Mouse (Mus musculus): ENCODE data around the gene Wnt4. TPM values are rescaled to one million over a fixed set of nuclear protein-coding genes. Genes with fewer than 3 reads are reported as not detected.

Wnt4 gene
- polyA plus RNA-seq, 1 experiment: not detected

DNA sequence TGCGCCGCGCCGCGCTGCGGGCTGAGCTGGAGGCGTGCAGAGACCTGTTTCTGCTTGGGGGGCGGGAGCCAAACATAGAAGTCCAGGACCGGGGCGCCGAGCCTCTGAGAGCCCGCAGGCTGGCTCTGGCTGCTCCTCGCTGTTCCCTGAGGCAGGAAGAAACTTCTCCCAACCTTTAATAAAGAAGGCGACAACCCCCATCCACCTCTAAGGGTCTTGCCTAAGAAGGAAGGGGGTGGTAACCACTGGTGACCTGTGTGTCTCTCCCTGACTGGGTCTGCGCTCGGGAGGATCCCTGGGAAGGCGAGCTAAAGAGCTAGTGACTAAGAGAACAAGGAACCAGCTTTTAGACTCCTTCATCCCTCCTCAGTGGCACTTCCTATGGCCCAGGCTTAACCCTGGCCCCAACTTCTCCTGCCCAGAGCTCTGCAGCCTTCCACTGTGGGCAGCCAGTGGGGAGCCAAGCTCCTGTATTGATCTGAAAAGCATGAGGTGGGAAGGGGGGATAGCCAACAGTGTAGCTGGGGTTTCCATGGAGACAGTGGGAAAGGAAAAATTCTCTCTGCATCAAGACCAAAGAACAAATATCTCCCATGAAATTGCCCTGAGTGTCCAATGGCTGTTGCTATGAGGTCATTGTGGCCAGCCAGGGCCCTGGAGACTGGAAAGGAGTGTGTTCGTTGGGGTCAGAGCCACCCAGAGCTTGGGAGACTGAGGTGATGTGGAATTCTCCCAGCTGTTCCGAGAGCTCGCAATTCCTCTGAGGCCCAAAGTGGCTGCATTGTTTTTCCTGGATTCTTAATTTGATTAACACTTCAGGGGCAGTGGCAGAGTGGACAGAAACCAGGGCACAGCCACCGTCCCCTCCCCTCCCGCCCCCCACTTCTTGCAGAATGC is 1.1 kb downstream of the Wnt4 start:
- TF ChIP-seq POLR2A (IDR thresholded peaks at IDR 0.05; ENCODE audit: borderline replicate concordance, low read depth, low read length) (no peak), CTCF (IDR thresholded peaks at IDR 0.05; ENCODE audit: low read depth, low read length) (no peak)
- H3K4me3 ChIP-seq (ENCODE audit: insufficient read depth, low read length): no peak overlapping the region

DNA sequence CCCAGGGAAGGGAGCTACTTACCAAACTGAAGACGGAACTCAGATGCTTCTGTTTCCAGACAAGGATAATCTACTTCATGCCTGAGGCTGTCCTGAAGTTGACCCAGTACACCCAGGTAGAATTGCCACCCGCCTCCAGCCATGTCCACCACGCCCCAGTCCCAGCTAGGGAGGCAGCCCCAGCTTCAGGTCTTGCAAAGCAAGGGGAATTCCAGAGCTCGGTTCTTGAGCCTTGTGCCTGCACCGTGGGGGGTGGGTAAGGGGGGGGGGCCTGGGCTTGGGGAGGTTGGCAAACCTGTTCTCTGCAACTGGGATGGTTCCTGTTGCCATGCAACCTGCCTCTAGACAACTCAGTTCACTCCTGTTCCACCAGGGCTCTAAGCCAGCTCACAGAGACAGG is 2.1 kb downstream of the Wnt4 start:
- TF ChIP-seq POLR2A (IDR thresholded peaks at IDR 0.05; ENCODE audit: borderline replicate concordance, low read depth, low read length) (no peak), CTCF (IDR thresholded peaks at IDR 0.05; ENCODE audit: low read depth, low read length) (no peak)
- no peak overlapping the region for H3K4me3 ChIP-seq (ENCODE audit: insufficient read depth, low read length)
- no peak overlapping the region for H3K27ac ChIP-seq (ENCODE audit: insufficient read depth, low read depth, low read length)
- no peaks in the 10 kb centered on the region for H3K4me1 ChIP-seq (ENCODE audit: control insufficient read depth, insufficient read depth, low read length)

More for the DNA sequence above, 1.1 kb downstream of the Wnt4 start:
- H3K4me1 ChIP-seq (ENCODE audit: control insufficient read depth, insufficient read depth, low read length): no peaks in the 10 kb centered on the region
- H3K27ac ChIP-seq (ENCODE audit: insufficient read depth, low read depth, low read length): no peak overlapping the region

DNA sequence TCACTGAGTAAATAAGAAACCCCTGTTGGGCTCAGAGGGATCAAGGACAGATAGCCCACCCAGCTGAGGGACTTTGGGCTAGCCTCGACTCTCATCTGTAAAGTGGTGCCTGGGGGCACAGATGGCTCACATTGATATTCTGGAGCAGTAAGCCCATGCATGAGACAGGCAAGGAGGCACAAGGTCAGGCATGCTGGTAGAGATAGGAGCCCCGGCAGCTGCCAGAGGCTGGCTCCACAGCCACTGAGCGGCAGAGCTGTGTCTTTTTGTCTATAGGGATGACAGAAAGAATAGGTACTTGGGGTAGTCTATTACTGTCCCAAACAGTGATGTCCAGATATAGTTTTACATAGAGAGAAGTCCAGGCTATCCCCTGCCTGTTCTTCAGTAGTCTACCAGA is 4.0 kb downstream of the Wnt4 start:
- no peak overlapping the region for H3K27ac ChIP-seq (ENCODE audit: insufficient read depth, low read depth, low read length)
- no peak overlapping the region for H3K4me3 ChIP-seq (ENCODE audit: insufficient read depth, low read length)
- no peaks in the 10 kb centered on the region for H3K4me1 ChIP-seq (ENCODE audit: control insufficient read depth, insufficient read depth, low read length)
- no peak for TF ChIP-seq CTCF (IDR thresholded peaks at IDR 0.05; ENCODE audit: low read depth, low read length)
- no peak for TF ChIP-seq POLR2A (IDR thresholded peaks at IDR 0.05; ENCODE audit: borderline replicate concordance, low read depth, low read length)

DNA sequence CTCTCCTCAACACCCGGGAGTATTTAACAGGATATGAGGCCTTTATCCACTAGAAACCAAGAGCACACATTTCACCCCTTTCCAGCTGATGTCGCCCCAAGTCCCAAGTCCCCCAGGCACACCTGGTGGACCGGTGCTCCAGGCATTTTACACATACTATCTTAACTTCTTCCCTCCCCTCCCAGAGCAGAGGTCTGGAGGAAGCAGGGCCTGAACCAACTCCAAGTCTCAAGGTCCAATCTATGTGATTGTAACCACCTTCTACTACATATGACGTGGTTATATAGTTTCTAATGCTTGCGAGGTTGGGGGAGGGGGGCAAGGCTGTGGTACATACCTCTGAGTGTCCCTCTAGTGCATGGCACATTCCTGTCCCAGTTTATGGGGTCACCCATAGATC is 4.8 kb downstream of the Wnt4 start:
- no peak overlapping the region for H3K27ac ChIP-seq (ENCODE audit: insufficient read depth, low read depth, low read length)

DNA sequence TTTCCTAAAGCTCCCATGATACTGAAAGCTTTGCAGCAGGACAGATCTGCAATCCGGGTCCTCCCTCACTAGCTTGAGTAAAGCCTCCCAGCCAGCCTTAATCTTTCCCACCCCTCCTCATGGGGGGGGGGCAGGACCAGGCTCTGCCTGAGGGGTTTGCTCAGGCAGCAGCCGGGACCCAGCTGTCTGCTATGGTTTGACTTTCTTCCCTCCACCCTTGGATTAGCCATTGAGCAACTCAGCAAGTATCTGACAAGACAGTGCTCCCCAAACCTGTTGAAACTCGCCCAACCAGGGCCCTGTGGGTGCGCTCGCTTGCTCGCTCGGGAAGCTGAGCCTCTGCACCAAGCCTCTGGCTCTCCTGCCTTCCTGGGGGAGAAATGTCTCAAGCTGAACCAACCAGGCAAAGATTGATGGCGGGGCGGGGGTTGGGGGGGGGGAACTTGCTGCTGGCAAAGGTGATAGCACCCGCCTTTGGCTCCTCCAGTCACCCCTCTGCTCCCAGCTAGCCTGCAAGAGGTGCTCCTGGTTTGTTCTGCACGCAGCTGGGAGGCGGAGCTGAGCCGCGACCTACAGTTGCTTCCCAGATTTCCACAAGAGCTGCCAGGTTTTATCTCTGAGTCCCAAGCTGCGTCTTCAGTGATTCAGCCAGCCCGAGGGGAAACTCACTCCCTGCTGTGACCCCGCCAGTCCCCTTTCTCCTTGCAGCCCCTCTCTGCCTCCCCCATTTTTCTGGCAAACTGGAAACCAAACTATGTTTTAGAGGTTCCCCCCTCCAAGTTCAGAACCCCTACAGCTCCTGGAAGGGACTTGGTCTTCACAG is 5.5 kb downstream of the Wnt4 start:
- TF ChIP-seq POLR2A (IDR thresholded peaks at IDR 0.05; ENCODE audit: borderline replicate concordance, low read depth, low read length): no peak

More for the DNA sequence above, 4.8 kb downstream of the Wnt4 start:
- TF ChIP-seq CTCF (IDR thresholded peaks at IDR 0.05; ENCODE audit: low read depth, low read length): no peak
- TF ChIP-seq POLR2A (IDR thresholded peaks at IDR 0.05; ENCODE audit: borderline replicate concordance, low read depth, low read length): no peak
- Histone ChIP-seq H3K4me3 (ENCODE audit: insufficient read depth, low read length) (no peak overlapping the region), H3K4me1 (ENCODE audit: control insufficient read depth, insufficient read depth, low read length) (no peaks in the 10 kb centered on the region)

DNA sequence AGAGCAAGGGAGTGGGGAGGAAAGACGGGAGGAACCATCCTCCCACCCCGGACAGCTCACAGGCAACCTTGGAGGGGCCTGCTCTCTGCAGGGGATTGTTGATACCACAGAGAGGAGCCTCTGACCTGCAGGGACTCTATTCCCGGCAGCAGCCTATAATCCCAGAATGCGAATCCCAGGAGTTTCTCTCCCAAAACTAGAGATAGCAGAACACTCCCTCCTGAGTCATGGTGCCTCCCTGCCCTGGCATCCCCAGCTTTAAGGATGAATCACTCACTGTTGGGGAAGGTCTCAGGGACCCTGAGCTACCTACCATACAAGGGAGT is 6.1 kb downstream of the Wnt4 start:
- no peak for TF ChIP-seq POLR2A (IDR thresholded peaks at IDR 0.05; ENCODE audit: borderline replicate concordance, low read depth, low read length)
- no peak for TF ChIP-seq CTCF (IDR thresholded peaks at IDR 0.05; ENCODE audit: low read depth, low read length)
- no peak overlapping the region for H3K4me3 ChIP-seq (ENCODE audit: insufficient read depth, low read length)
- no peaks in the 10 kb centered on the region for H3K4me1 ChIP-seq (ENCODE audit: control insufficient read depth, insufficient read depth, low read length)
- H3K27ac ChIP-seq (ENCODE audit: insufficient read depth, low read depth, low read length): no peak overlapping the region

More for the DNA sequence above, 5.5 kb downstream of the Wnt4 start:
- Histone ChIP-seq H3K4me3 (ENCODE audit: insufficient read depth, low read length) (no peak overlapping the region), H3K4me1 (ENCODE audit: control insufficient read depth, insufficient read depth, low read length) (no peaks in the 10 kb centered on the region), H3K27ac (ENCODE audit: insufficient read depth, low read depth, low read length) (no peak overlapping the region)

DNA sequence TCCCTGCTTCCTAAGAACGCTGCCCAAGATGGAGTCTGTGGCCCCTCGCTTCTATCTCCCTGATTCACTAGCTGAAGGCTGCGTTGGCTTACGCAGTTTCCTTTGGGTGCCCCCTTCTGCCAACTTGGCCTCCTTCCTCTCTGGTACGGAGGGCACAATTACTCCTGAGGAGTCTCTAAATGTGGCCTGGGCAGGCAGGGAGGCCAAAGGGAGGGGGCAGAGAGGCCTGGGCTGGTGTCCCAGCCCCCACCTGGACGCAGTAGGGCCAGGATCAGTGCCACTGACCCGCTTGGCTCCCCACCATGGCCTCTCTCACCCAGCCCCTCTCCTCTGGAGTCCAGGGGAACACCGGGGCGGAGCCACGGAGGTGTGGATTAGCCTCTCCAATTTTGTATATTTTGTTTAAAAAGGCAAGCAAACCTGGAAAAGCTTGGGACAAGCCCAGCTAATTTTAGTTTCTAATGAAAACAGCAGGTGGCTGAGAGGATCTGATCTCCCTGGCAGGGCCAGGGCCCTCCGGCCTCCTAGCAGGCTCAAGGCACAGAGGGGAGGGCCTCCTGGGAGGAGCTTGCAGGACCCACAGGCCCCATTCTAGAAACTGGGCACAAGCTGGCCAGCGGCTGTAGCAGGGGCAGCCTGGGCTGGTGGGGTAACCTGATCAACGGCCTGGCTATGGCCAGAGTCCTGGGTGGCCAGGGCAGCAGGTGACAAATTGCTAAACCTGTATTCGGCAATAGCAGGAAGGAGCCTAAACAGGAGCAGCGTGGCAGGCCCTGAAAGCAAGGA is 8.8 kb downstream of the Wnt4 start:
- no peak for TF ChIP-seq POLR2A (IDR thresholded peaks at IDR 0.05; ENCODE audit: borderline replicate concordance, low read depth, low read length)
- TF ChIP-seq CTCF (IDR thresholded peaks at IDR 0.05; ENCODE audit: low read depth, low read length): no peak
- H3K4me3 ChIP-seq (ENCODE audit: insufficient read depth, low read length): no peak overlapping the region
- no peak overlapping the region for H3K27ac ChIP-seq (ENCODE audit: insufficient read depth, low read depth, low read length)
- no peaks in the 10 kb centered on the region for H3K4me1 ChIP-seq (ENCODE audit: control insufficient read depth, insufficient read depth, low read length)

DNA sequence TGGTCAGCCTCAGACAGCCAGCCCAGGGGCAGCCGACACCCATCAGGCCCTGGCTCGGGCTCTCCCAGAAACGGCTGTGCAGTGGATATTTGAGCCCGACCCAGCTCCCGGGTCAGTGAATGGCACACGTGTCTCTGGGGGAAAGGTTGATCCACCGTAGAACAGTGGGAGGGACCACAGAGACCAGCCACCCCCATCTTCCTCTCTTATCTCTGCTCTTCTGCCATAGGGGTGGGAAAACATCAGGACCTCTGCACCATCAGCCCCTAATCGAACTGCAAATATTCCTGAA is 9.3 kb downstream of the Wnt4 start:
- no peak overlapping the region for H3K27ac ChIP-seq (ENCODE audit: insufficient read depth, low read depth, low read length)
- TF ChIP-seq POLR2A (IDR thresholded peaks at IDR 0.05; ENCODE audit: borderline replicate concordance, low read depth, low read length) (no peak), CTCF (IDR thresholded peaks at IDR 0.05; ENCODE audit: low read depth, low read length) (no peak)
- no peak overlapping the region for H3K4me3 ChIP-seq (ENCODE audit: insufficient read depth, low read length)
- no peaks in the 10 kb centered on the region for H3K4me1 ChIP-seq (ENCODE audit: control insufficient read depth, insufficient read depth, low read length)

DNA sequence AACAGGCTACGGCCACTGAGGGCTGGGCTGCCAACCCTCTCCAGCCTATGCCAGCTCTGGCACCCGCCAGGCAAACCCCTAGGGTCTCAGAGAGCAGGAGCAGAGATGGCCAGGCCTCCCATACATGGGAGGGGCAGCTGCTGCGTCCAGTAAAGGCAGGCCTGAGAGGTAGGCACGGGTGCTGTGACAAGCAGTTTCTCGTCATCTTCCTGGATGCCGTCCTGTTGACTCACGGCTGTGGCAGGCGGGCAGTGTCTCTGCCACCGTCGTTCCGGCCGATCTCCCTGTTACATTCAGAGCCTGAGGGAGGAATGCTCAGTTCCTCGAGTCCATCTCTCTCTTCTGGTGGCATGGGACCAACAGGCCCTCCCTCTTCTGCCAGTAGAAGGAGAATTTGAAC is 9.9 kb downstream of the Wnt4 start:
- H3K27ac ChIP-seq (ENCODE audit: insufficient read depth, low read depth, low read length): no peak overlapping the region
- H3K4me3 ChIP-seq (ENCODE audit: insufficient read depth, low read length): no peak overlapping the region
- no peaks in the 10 kb centered on the region for H3K4me1 ChIP-seq (ENCODE audit: control insufficient read depth, insufficient read depth, low read length)
- TF ChIP-seq POLR2A (IDR thresholded peaks at IDR 0.05; ENCODE audit: borderline replicate concordance, low read depth, low read length): no peak
- TF ChIP-seq CTCF (IDR thresholded peaks at IDR 0.05; ENCODE audit: low read depth, low read length): no peak

Measured in bone marrow macrophage, adult 2 months (primary cell).